Mouse (Mus musculus): ENCODE data around the gene Tppp2.

- TF ChIP-seq MAZ (IDR thresholded peaks at IDR 0.05; ENCODE audit: low read depth, low read length) (no peak), USF1 (IDR thresholded peaks at IDR 0.05; ENCODE audit: low read depth, low read length) (no peak), CTCF (conservative IDR thresholded peaks at IDR 0.05 in 1 of 2, IDR thresholded peaks at IDR 0.05 in 1 of 2; ENCODE audit: low read depth in 2 of 2, low read length in 2 of 2) (no peak), CHD1 (IDR thresholded peaks at IDR 0.05; ENCODE audit: low read depth, low read length) (no peak), USF2 (conservative IDR thresholded peaks at IDR 0.05; ENCODE audit: low read depth, low read length) (no peak), E2F4 (IDR thresholded peaks at IDR 0.05; ENCODE audit: insufficient replicate concordance, low read depth, low read length) (no peak), POLR2AphosphoS2 (IDR thresholded peaks at IDR 0.05; ENCODE audit: low read depth, low read length) (no peak), ZC3H11A (IDR thresholded peaks at IDR 0.05; ENCODE audit: low read depth, low read length) (no peak), POLR2A (IDR thresholded peaks at IDR 0.05; ENCODE audit: low read depth, low read length) (no peak), EP300 (IDR thresholded peaks at IDR 0.05; ENCODE audit: low read length) (no peak), TBP (conservative IDR thresholded peaks at IDR 0.05; ENCODE audit: low read depth, low read length) (no peak), NRF1 (IDR thresholded peaks at IDR 0.05; ENCODE audit: low read depth, low read length) (no peak)
Measured at GRCm38 (mm10) chr14:51896019-51896418, 22.2 kb upstream of the Tppp2 start.
